Mouse (Mus musculus): ENCODE results near the gene Ubxn4. TPM values are rescaled to one million over a fixed set of nuclear protein-coding genes. Genes with fewer than 3 reads are reported as not detected.
"Not testable (repeated sequence)": the region's sequence is repeated elsewhere in the genome, so short reads cannot be mapped to it uniquely, and the experiment has no call there.

Gene Ubxn4
- polyA plus RNA-seq, 2 experiments = 14.9 to 27.2 TPM

GRCm38 (mm10) chr1:128295717-128296528, 52.2 kb downstream of the Ubxn4 start:
- DNase-seq (ENCODE audit: low read depth in 3 of 3, low spot score in 3 of 3) = no peak
- WGBS (ENCODE audit: insufficient replicate concordance) = 72% methylated on average over 5 of the region's 5 CpGs
- no peak overlapping the region for H3K9ac ChIP-seq (replicated peaks)
- no peaks in the 10 kb centered on the region for H3K4me1 ChIP-seq (replicated peaks; ENCODE audit: control insufficient read depth in 2 of 2, insufficient read depth in 2 of 2, low read length in 1 of 2)
- no peaks in the 10 kb centered on the region for H3K27me3 ChIP-seq (ENCODE audit: control insufficient read depth, insufficient read depth, low read length)
- no peak overlapping the region for H3K4me2 ChIP-seq (ENCODE audit: low read depth)
- no peaks in the 10 kb centered on the region for H3K9me3 ChIP-seq (ENCODE audit: control insufficient read depth, low read length)
- H3K4me3 ChIP-seq (ENCODE audit: insufficient read depth in 1 of 2, low read depth in 2 of 2, low read length in 2 of 2) = no peak overlapping the region
- TF ChIP-seq EP300 (IDR thresholded peaks at IDR 0.05; ENCODE audit: low read depth) (no peak), CTCF (IDR thresholded peaks at IDR 0.05; ENCODE audit: low read depth) (no peak)
- no peaks in the 10 kb centered on the region for H3K36me3 ChIP-seq (replicated peaks; ENCODE audit: control insufficient read depth, insufficient read depth, low read depth)
- ATAC-seq (ENCODE audit: insufficient read depth) = no peak
- H3K27ac ChIP-seq = no peak overlapping the region

GRCm38 (mm10) chr1:128303900-128304299, 60.1 kb downstream of the Ubxn4 start:
- Histone ChIP-seq H3K36me3 (replicated peaks; ENCODE audit: control insufficient read depth, insufficient read depth, low read depth) (no peaks in the 10 kb centered on the region), H3K4me2 (ENCODE audit: low read depth) (no peak overlapping the region), H3K4me3 (ENCODE audit: insufficient read depth in 1 of 2, low read depth in 2 of 2, low read length in 2 of 2) (no peak overlapping the region), H3K27me3 (ENCODE audit: control insufficient read depth, insufficient read depth, low read length) (no peaks in the 10 kb centered on the region), H3K9me3 (ENCODE audit: control insufficient read depth, low read length) (no peaks in the 10 kb centered on the region), H3K9ac (replicated peaks) (no peak overlapping the region), H3K4me1 (replicated peaks; ENCODE audit: control insufficient read depth in 2 of 2, insufficient read depth in 2 of 2, low read length in 1 of 2) (no peaks in the 10 kb centered on the region), H3K27ac (no peak overlapping the region)
- DNase-seq (ENCODE audit: low read depth in 3 of 3, low spot score in 3 of 3) (no peak), ATAC-seq (ENCODE audit: insufficient read depth) (no peak)
- TF ChIP-seq CTCF (IDR thresholded peaks at IDR 0.05; ENCODE audit: low read depth) = no peak
- 79% methylated on average over 16 of the region's 16 CpGs for WGBS (ENCODE audit: insufficient replicate concordance)

- TF ChIP-seq EP300 (IDR thresholded peaks at IDR 0.05; ENCODE audit: low read depth) = no peak
- peak; percentile 26; the same call in 1 of the 2 replicates for TF ChIP-seq CTCF (IDR thresholded peaks at IDR 0.05; ENCODE audit: low read depth)
- ATAC-seq (ENCODE audit: insufficient read depth) = no peak
- Histone ChIP-seq H3K4me1 (replicated peaks; ENCODE audit: control insufficient read depth in 2 of 2, insufficient read depth in 2 of 2, low read length in 1 of 2) (no peaks in the 10 kb centered on the region), H3K9ac (replicated peaks) (no peak overlapping the region), H3K27ac (no peak overlapping the region), H3K27me3 (ENCODE audit: control insufficient read depth, insufficient read depth, low read length) (no peaks in the 10 kb centered on the region), H3K4me3 (ENCODE audit: insufficient read depth in 1 of 2, low read depth in 2 of 2, low read length in 2 of 2) (no peak overlapping the region), H3K9me3 (ENCODE audit: control insufficient read depth, low read length) (no peaks in the 10 kb centered on the region), H3K4me2 (ENCODE audit: low read depth) (no peak overlapping the region), H3K36me3 (replicated peaks; ENCODE audit: control insufficient read depth, insufficient read depth, low read depth) (no peaks in the 10 kb centered on the region)
- 59% methylated on average over 3 of the region's 3 CpGs for WGBS (ENCODE audit: insufficient replicate concordance)
- DNase-seq (ENCODE audit: low read depth in 3 of 3, low spot score in 3 of 3) = no peak
These were observed 65.3 kb downstream of the Ubxn4 start for GRCm38 (mm10) chr1:128309043-128309442.

GRCm38 (mm10) chr1:128314665-128315064, 70.9 kb downstream of the Ubxn4 start:
- Histone ChIP-seq H3K27ac (no peak overlapping the region), H3K4me2 (ENCODE audit: low read depth) (no peak overlapping the region), H3K36me3 (replicated peaks; ENCODE audit: control insufficient read depth, insufficient read depth, low read depth) (no peaks in the 10 kb centered on the region), H3K4me3 (ENCODE audit: insufficient read depth in 1 of 2, low read depth in 2 of 2, low read length in 2 of 2) (no peak overlapping the region), H3K4me1 (replicated peaks; ENCODE audit: control insufficient read depth in 2 of 2, insufficient read depth in 2 of 2, low read length in 1 of 2) (no peaks in the 10 kb centered on the region), H3K27me3 (ENCODE audit: control insufficient read depth, insufficient read depth, low read length) (no peaks in the 10 kb centered on the region), H3K9me3 (ENCODE audit: control insufficient read depth, low read length) (no peaks in the 10 kb centered on the region), H3K9ac (replicated peaks) (no peak overlapping the region)
- no peak for TF ChIP-seq CTCF (IDR thresholded peaks at IDR 0.05; ENCODE audit: low read depth)
- TF ChIP-seq EP300 (IDR thresholded peaks at IDR 0.05; ENCODE audit: low read depth) = no peak
- 12% methylated on average over 4 of the region's 4 CpGs for WGBS (ENCODE audit: insufficient replicate concordance)
- no peak for ATAC-seq (ENCODE audit: insufficient read depth)
- DNase-seq (ENCODE audit: low read depth in 3 of 3, low spot score in 3 of 3) = no peak

GRCm38 (mm10) chr1:128319266-128319665, 75.5 kb downstream of the Ubxn4 start:
- H3K36me3 ChIP-seq (replicated peaks; ENCODE audit: control insufficient read depth, insufficient read depth, low read depth); H3K4me2 ChIP-seq (ENCODE audit: low read depth); H3K27ac ChIP-seq; H3K9me3 ChIP-seq (ENCODE audit: control insufficient read depth, low read length); H3K4me3 ChIP-seq (ENCODE audit: insufficient read depth in 1 of 2, low read depth in 2 of 2, low read length in 2 of 2); ATAC-seq (ENCODE audit: insufficient read depth); H3K9ac ChIP-seq (replicated peaks); H3K4me1 ChIP-seq (replicated peaks; ENCODE audit: control insufficient read depth in 2 of 2, insufficient read depth in 2 of 2, low read length in 1 of 2); DNase-seq (ENCODE audit: low read depth in 3 of 3, low spot score in 3 of 3); H3K27me3 ChIP-seq (ENCODE audit: control insufficient read depth, insufficient read depth, low read length): not testable (repeated sequence)
- 80% methylated on average over 6 of the region's 6 CpGs for WGBS (ENCODE audit: insufficient replicate concordance)
